Mouse (Mus musculus) gastrocnemius, postnatal 14 days (tissue): ENCODE results near the gene Gm2a. TPM values are rescaled to one million over a fixed set of nuclear protein-coding genes. Genes with fewer than 3 reads are reported as not detected.

Experiments
- DNase-seq: peaks from one replicate; pipeline ENCODE4 v3.0.0; 2021; ENCODE audit warnings: mixed read lengths
- intact Hi-C: fragments of 180-260 bp; cut with DNase I; formaldehyde crosslinking; loops from one replicate; pipeline ENCODE4 v1.15.1; 2025; ENCODE audit warnings: low total_unique reads
- long read RNA-seq, 2 experiments: library from polyadenylated mRNA; stranded (forward); transcript quantifications; one replicate each; pipeline ENCODE4 v2.0.0; 2021
- total RNA-seq, 2 experiments: library from RNA; stranded (reverse); gene quantifications; 2 replicates each; pipeline ENCODE4 v1.2.3; 2021

Gm2a gene
- 1 to 10 TPM; 9.0 to 9.9 TPM for total RNA-seq
- long read RNA-seq, experiment 1, full-length matches to known transcripts = 18 of 20 reads
- long read RNA-seq, experiment 1, partial matches to known transcripts = 2 of 20 reads
- long read RNA-seq, experiment 1, other reads (novel, unspliced or antisense) = 0 of 20 reads
- long read RNA-seq, experiment 2, full-length matches to known transcripts = 13 of 14 reads
- long read RNA-seq, experiment 2, partial matches to known transcripts = 1 of 14 reads
- long read RNA-seq, experiment 2, other reads (novel, unspliced or antisense) = 0 of 14 reads

DNA sequence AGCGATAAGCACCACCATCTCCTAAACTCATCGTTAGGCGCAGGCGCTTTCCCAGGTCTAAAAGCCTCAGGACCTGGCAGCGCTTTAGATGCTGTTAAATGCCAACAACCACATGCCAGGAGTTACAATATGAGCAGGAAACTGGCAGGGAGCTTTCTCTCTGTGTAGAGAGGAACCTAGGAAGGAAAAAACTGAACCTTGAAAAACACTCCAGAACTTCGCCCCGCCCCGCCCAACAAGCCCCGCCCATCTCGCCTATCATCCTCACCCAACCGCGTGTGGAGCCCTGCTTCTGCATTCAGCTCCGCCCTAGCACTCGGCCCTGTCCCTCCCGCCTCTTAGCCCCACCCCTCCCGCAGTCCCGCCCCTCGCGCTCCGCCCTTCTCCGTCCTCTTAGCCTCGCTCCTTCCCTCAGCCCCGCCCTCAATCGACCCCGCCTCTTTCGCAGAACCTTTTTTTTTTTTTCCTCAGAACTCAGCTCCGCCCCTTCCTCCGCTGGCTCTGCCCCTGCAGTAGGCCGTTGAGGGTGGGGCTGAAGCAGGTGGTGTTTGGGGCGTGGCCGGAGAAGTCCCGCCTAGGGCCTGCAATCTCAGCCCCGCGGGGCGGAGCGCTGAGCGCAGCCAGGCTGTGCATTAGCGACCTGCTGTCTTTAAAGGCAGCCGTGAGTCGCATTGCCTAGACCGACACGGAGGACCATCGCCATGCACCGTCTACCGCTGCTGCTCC is at the start of gene Gm2a:
Gene Gm2a, plus strand, starts transcription at position 653 of the 726 bp plus-strand sequence.
- peak; percentile 95 for DNase-seq
- intact Hi-C loops = no loop called here

DNA sequence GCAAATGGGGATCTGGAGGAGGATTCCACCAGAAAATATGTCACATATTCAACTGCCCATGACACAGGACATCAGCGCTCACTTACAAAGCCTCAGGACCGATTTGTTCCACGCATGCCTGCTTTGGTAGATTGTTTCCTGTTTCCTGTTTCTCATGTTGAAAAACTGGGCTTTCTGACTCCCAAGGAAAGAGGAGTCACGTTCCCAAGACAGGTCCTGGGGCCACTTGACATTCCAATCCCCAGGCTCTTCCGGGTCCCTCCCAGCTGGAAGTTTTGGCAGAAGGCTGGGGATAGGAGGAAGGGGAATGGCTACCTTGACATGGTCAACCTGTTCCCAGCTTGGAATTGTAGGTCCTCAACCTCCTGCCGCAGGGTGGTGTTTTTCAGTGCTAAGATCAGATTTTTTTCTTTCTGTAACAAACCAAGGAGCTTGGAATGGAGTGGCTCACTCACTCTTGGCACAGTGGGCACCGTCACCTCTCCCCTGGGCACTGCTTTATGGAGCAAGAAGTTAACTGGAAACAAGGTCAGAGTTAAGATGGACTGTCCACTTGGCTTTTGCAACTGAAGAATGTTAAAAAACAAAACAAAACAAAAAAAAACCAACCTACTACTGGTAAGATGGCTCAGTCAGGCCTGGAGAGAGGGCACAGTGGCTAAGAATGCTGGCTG is 46.9 kb upstream of the Gm2a start:
- no peak for DNase-seq
- intact Hi-C loops = no loop called here

DNA sequence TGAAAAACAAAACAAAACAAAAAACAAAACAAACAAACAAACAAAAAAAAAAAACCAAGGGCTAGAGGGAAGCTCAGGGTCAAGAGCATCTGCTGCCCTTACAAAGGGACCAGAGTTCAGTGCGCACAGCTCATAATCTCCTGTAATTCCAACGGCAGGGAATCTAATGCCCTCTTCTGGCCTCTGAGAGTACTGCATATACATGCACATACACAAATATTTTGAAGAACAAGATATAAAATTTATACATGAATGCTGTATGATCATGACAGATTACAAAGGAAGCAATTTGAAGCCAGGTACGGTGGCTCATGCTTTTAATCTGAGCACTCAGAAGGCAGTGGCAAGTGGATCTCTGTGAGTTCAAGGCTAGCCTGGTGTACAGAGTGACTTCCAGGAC is 40.4 kb upstream of the Gm2a start:
- DNase-seq = no peak
- intact Hi-C loops = no loop called here

DNA sequence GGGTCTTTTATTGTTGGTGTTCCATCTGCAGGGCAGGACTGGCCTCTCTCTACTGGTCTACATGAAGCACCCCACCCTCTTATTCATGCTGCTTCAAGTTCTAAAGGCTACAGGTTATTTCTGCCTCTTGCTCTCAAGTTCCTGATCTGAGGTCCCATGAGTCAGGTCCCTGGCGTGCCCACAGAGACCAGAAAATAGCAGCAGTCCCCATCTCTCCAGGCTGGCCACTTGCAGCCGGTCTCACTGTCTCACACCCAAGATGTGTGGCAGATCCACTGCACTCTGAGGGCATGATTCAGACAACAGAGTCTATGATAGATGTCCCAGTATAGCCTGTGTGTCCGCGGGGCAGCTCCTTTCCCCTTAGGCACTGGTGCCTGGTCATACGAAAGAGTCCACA is 37.1 kb upstream of the Gm2a start:
- peak; percentile 22 for DNase-seq
- intact Hi-C loops = no loop called here

DNA sequence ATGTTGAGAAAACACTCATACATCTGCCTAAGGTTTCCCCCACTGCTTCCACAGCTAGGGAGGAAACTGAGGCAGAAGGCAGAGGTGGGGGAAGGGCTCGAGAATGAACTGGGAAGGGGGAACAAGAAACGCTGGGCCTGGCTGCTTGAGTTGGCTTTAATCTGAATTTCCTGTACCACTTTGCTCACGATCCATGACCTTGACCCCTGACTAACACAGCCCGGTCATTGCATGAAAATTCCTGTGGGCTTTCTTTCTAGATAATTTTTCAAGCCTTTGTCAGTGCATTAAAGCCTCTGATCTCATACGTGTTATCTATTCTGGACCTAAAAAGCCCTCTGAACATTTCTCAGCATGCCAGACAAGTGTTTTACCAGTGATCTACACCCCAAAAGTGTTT is 35.1 kb upstream of the Gm2a start:
- intact Hi-C loops = no loop called here
- no peak for DNase-seq

DNA sequence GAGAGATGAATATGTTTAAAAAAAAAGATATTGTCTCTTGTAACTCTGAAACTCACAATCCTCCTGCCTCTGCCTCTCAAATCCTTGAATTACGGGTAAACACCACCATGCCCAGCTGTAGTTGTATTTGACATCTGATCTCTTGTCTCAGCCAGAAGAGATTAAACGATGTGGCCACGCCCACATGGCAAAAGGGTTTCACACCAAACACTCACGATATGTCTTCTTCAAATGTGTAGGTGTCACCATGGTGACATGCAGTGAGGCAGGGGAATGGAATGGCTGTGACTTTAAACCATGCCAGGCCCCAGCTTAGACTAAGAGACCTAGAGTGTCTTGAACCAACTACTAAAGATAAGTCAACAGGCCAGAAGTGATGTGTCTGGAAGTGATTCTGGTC is 31.0 kb upstream of the Gm2a start:
- intact Hi-C loops = no loop called here
- DNase-seq = no peak

DNA sequence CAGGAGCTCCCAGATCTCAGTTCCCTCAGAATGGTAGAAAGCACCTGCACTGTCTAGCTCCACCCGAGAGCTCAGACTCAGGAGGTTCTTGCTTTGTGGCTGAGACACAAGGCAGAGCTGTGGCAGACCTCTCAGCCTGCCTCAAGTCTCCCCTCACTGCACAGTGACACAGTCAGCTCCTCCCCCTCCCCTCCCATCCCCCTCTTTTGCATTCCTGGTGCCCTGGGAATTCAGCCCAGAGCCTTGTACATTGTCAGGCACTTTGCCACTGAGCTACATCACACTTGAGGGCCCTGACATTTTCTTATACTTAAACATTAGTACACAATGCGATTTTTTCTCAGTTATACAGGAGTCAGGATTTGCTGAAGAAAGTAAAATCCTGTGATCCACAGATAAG is 28.9 kb upstream of the Gm2a start:
- intact Hi-C loops = no loop called here
- DNase-seq = no peak

DNA sequence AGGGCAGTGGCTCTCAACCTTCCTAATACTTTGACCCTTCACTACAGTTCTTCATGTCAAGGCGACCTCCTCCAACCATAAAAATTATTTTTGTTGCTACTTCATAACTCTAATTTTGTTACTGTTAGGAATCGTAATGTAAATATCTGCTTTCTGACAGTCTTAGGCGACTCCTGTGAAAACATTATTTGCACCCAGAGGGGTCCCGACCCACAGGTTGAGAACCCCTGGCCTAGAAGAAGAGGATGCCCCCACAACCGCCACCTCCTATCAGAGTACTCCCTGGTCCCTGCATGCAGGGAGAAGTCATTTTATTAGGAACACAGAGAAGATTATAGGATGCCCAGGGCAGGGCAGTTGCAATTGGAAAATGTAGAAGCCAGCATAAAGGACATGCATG is 26.6 kb upstream of the Gm2a start:
- intact Hi-C loops = no loop called here
- DNase-seq = no peak

DNA sequence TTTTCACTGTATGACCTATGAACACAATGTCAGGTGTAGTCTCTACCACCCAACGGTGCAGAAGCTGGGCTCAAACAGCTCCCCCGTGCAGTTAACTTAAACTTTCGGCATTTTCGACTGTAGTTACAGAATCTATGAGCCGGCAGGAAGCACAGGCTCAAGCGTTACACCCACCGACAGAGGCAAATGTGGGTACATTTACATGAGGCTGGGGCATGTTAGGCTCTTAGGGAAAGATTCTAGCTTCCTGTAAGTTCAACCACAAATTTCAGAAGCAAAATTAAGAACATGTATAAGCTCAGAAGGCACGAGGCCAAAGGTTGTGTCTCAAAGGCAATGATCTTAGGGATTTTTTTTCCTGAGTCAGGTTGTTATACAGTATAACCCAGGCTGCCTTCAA is 25.4 kb upstream of the Gm2a start:
- DNase-seq = no peak
- intact Hi-C loops = no loop called here

DNA sequence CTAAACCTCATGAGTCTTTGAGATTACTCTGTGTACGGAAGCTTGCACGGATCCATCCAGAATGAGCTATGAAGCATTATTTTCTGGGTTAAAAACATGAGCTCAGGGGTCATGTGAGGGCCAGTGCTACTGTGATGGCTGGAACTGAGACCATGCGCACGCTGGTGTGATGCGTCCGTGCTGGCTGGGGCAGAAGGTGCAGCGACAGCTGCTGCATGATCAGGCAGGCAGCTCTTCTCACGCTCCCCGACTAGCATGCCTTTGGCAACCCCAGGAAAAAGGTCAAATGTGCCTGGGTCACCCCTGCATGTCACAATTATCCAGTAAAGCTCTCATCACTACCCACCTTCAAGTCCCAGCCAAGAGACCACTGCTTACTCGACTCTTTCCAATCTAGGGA is 24.7 kb upstream of the Gm2a start:
- intact Hi-C loops = no loop called here
- DNase-seq = peak; percentile 29

DNA sequence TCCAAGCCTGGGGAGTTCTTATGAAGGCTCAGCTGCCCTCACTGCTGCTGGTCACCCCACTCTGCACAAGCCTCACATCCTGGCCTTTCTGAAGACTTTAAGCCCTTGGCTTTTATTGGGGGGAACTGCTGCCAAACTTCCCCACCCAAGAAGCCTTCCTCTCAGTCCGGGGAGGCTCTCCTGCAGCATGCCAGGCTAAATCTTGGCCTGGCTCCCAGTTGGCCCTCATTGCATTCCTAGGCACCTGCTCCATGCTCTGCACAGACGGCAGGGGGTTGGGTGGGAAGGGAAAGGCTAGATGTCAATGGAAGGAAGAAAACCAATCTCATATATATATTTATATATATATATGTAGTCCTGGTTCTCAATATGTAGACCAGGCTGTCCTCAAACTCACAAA is 22.3 kb upstream of the Gm2a start:
- intact Hi-C loops = no loop called here

DNA sequence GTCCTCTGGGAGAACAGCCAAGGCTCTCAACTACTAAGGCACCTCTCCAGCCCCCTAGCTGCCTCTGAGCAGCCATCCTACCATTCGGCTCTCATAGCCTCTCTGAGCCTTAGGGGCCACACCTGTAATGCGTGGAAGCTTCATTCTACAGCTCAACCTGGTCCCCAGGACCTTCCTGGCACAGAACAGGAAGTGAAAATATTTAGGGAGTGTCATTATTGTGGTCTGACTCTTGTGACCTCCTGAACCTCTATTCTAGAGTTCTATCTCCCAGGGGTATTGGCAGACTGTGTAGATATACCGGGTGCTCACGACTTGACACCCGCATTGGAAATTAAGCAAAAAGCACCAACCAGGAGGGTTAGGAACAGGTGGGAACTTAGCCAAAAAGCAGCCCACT is 21.7 kb upstream of the Gm2a start:
- DNase-seq = no peak
- intact Hi-C loops = no loop called here

More for the DNA sequence above, 22.3 kb upstream of the Gm2a start:
- peak; percentile 47 for DNase-seq

DNA sequence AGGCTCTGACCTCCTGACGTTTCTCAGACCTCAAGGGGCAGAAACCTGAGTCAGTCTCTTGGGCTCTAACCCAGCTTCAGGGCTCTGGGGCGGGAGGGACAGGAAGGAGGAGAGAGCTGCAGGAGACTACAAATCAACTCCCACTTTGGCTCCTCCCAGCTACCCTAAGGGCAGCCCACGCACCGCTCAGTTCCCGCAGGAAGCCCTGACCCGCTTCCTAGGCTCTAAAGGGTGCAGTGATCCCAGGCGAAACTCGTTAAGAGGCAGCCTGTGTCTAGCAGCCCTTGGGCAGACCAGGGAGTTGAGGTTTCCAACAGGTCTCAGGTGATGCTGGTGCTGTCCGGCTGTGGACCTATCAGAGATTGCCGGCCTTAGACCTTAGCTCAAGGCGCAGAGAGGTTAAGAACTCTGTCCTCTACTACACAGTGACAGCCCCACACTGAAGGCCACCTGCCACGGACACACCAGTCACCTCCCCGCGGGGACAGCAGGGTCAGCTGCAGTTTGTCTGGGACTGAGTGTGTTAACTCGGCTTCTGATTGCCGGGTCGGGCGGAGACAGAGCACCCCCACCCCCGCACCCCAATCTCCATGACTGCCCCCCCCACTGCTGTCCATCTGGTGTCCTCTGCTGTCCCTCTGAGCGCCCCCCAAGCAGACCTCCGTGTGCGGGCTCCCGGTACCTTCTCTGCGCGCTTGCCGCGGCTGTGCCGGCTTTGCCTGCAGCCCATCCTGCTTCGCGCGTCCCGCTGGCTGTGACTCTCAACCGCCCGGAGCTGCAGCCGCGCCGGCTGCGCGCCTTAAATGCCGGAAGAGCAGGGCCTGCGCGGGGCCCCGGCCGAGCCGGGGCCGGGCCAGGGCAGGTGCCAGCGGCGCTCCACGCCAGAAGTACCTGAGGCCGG is 20.3 kb upstream of the Gm2a start, which contains the start of gene Ccdc69:
Gene Ccdc69, minus strand, starts transcription at position 801 of the 901 bp plus-strand sequence.
- peak; percentile 66 for DNase-seq
- intact Hi-C loops = no loop called here

DNA sequence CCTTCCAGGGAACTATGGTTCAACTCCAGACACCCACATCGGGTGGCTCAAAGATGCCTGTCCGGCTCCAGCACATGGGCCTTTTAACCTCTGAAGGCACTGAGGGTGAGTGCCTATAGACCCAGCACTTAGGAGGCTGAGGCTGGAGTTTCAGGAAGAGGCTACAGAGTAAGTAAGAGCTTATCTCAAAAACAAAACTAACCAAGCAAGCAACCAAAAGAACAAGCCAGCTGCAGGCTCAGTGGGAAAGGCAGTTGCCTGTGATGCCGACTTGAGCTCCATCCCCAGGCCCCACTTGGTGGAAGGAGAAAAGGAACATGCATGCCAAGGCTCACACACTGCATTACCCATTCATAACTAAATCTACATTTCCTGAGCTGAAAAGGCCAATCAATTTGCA is 19.4 kb upstream of the Gm2a start:
- no peak for DNase-seq
- intact Hi-C loops = no loop called here

DNA sequence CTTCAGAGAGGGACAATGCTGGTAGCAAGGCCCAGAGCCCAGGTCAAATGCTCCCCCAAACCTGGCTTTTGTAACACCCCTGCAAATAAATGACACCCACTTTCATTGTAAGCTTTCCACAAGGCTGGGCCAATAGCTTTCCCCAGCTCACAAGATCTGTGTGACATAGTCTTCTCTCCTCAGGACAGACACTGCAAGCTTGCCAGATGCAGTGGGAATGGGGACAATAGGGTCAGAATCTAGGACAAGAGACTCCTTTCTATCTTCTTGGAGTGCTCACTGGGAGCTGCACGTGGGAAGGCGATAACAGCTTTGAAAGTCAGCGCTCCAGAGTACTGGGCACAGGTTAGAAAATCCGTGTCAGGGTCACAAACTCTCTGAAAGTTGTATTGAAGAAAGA is 18.7 kb upstream of the Gm2a start:
- no peak for DNase-seq
- intact Hi-C loops = no loop called here

DNA sequence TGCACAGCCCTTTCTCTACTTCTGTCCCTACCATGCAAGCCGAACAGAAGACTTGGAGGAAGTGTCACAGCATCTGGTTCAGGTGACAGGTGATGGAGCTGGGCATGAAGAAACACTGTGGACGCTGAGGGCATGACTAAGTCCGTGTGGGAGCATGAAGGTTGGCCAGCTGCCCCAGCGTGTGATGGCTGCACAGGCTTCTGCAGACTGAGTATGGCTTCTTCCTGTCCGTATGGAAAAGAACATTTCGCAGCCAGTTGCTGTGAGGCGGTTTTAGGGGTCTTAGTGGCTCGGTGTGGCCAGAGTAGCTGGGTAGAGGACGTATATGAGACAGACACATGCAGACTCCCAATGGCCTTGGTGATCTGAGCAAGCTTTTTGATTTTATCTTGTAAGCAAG is 16.7 kb upstream of the Gm2a start:
- intact Hi-C loops = loop anchor here (5.0 to 10.0 kb wide), 2 partner anchors 39 to 86 kb away; no protein-coding TSS in a partner anchor
- DNase-seq = no peak

DNA sequence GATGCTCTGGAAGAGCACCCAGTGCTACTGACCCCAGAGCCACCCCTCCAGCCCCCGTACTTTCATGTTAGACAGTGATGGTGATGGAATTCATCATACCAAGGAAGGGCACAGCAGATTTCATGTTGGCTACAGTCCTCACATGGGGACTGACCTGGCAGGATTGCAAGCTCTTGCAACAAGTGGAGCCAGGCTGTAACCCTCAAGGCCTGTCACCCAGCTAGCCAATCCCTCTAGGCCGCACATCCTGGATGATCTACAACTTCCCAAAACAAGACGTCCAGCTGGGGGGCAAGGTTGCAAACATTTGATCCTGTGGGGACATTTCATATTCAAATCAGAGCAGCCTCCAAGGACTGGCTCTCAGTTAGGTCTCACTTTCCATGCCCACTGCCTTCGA is 13.3 kb upstream of the Gm2a start:
- no peak for DNase-seq
- intact Hi-C loops = loop anchor here (5.0 to 10.0 kb wide), 2 partner anchors 42 to 90 kb away; no protein-coding TSS in a partner anchor

DNA sequence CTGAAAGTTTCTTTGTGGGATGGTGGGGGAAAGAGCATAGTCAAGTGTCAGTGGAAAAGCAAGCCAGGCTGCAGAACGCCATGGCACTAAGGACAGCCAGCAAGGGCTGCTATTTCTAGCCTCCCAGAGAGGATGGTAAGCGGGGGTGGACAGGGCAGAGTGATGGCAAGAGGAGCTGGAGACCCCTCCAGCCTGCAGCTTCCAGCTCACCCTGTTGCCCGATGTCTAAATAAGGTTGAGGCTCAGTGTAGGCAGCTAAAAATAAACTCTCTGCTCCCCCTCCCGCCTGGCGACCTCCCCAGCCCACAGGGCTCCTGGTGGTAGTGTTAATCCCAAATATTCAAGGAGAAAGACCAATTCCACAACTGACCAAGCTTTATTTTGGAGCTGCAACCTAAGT is 12.5 kb upstream of the Gm2a start:
- intact Hi-C loops = loop anchor here (10.0 kb wide), 1 partner anchor 91 kb away; no protein-coding TSS in a partner anchor
- peak; percentile 25 for DNase-seq

DNA sequence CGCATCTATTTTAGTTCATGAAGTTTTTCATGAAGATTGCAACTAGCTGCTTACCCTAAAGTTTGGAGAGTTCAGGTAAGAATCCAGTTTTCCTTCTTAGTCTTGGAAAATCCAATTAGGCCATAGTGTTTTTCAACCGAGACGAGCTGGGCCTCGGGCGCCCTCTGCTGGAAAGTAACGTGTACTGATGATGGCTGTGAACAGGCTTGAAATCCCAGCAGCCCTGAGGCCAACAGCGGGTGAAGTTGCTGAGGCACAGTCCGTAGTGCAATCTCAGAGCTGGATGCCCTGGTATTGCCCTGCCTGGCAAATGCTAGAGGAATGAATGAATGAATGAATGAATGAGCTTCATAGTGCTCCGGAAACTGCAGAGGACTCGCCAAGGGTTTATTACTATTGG is 10.9 kb upstream of the Gm2a start:
- intact Hi-C loops = loop anchor here (10.0 kb wide), 1 partner anchor 92 kb away; no protein-coding TSS in a partner anchor
- peak; percentile 73 for DNase-seq
